Mouse (Mus musculus): ENCODE results near the gene Wnt10b. TPM values are rescaled to one million over a fixed set of nuclear protein-coding genes. Genes with fewer than 3 reads are reported as not detected.
"Not testable (repeated sequence)": the region's sequence is repeated elsewhere in the genome, so short reads cannot be mapped to it uniquely, and the experiment has no call there.

The Wnt10b gene
- polyA plus RNA-seq (2014; fragmentation: Nextera tagmentation; extraction: Ambion mirVana) = 0.41 and 0.43 TPM in 2 replicates

- Histone ChIP-seq H3K9me3 (ENCODE audit: control insufficient read depth, low read length) (no peaks in the 10 kb centered on the region), H3K27ac (ENCODE audit: low read depth, low read length) (no peak within 1 kb of the TSS), H3K4me1 (replicated peaks; ENCODE audit: control insufficient read depth, insufficient read depth, low read length) (peaks cover 10% of the 10 kb centered on the region), H3K27me3 (ENCODE audit: control insufficient read depth, insufficient read depth, low read length) (peaks cover 96% of the 10 kb centered on the region), H3K4me2 (ENCODE audit: low read depth, low read length, severe bottlenecking) (0 out of 2 replicates have a peak within 1 kb of the TSS, but pooled peaks have one; percentile 18), H3K4me3 (ENCODE audit: low read depth, low read length) (0 out of 2 replicates have a peak within 1 kb of the TSS, but pooled peaks have one; percentile 7), H3K9ac (ENCODE audit: low read length) (no peak within 1 kb of the TSS), H3K36me3 (ENCODE audit: control insufficient read depth, insufficient read depth, low read length) (no peaks in the 10 kb centered on the region)
- DNase-seq (ENCODE audit: low spot score) = no peak
- WGBS = under 1% methylated on average over 33 of the region's 33 CpGs
- ATAC-seq (replicated peaks; ENCODE audit: low FRiP score) = no peak
These were observed at the start of gene Wnt10b for GRCm38 (mm10) chr15:98777762-98778161. Gene Wnt10b (minus strand): TSS chr15:98778150.

- ATAC-seq (replicated peaks; ENCODE audit: low FRiP score) = no peak
- no peak for DNase-seq (ENCODE audit: low spot score)
- no peaks in the 10 kb centered on the region for H3K9me3 ChIP-seq (ENCODE audit: control insufficient read depth, low read length)
- H3K36me3 ChIP-seq (ENCODE audit: control insufficient read depth, insufficient read depth, low read length) = no peaks in the 10 kb centered on the region
- H3K4me1 ChIP-seq (replicated peaks; ENCODE audit: control insufficient read depth, insufficient read depth, low read length) = peaks cover 1% of the 10 kb centered on the region; the same call in 1 of the 2 replicates
- H3K27ac ChIP-seq (ENCODE audit: low read depth, low read length) = no peak overlapping the region
- no peak overlapping the region for H3K4me2 ChIP-seq (ENCODE audit: low read depth, low read length, severe bottlenecking)
- WGBS = 91% methylated on average over 7 of the region's 7 CpGs
- H3K27me3 ChIP-seq (ENCODE audit: control insufficient read depth, insufficient read depth, low read length) = no peaks in the 10 kb centered on the region
- no peak overlapping the region for H3K9ac ChIP-seq (ENCODE audit: low read length)
- no peak overlapping the region for H3K4me3 ChIP-seq (ENCODE audit: low read depth, low read length)
These were observed 49.7 kb upstream of the Wnt10b start for GRCm38 (mm10) chr15:98827611-98828011.

- no peaks in the 10 kb centered on the region for H3K27me3 ChIP-seq (ENCODE audit: control insufficient read depth, insufficient read depth, low read length)
- no peaks in the 10 kb centered on the region for H3K36me3 ChIP-seq (ENCODE audit: control insufficient read depth, insufficient read depth, low read length)
- H3K27ac ChIP-seq (ENCODE audit: low read depth, low read length) = no peak overlapping the region
- H3K4me1 ChIP-seq (replicated peaks; ENCODE audit: control insufficient read depth, insufficient read depth, low read length) = no peaks in the 10 kb centered on the region
- ATAC-seq (replicated peaks; ENCODE audit: low FRiP score) (no peak), DNase-seq (ENCODE audit: low spot score) (no peak)
- 66% methylated on average over 3 of the region's 3 CpGs for WGBS
- no peaks in the 10 kb centered on the region for H3K9me3 ChIP-seq (ENCODE audit: control insufficient read depth, low read length)
- H3K4me3 ChIP-seq (ENCODE audit: low read depth, low read length) = no peak overlapping the region
- no peak overlapping the region for H3K4me2 ChIP-seq (ENCODE audit: low read depth, low read length, severe bottlenecking)
- H3K9ac ChIP-seq (ENCODE audit: low read length) = no peak overlapping the region
These were observed 45.5 kb upstream of the Wnt10b start for GRCm38 (mm10) chr15:98823434-98823833.

DNA sequence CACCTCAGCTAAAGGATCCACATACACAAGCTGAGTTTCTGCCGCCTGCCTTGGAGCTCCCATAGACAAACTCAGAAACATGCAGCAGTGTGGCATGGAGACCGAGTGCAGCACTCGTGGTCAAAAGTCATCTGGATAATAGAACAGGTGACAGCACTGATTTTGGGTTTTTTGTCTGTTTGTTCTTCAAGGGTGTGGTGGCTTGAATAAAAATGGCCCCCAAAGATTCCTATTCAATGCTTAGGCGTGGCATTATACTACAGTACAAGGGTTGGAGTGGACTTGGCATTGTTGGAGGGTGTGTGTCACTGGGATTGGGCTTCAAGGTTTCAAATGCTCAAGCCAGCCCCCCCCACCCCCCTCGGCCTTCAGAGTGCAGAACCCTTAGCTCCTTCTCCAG lies 44.2 kb upstream of the Wnt10b start:
- H3K27ac ChIP-seq (ENCODE audit: low read depth, low read length) = no peak overlapping the region
- 93% methylated on average over 5 of the region's 5 CpGs for WGBS
- no peak overlapping the region for H3K4me3 ChIP-seq (ENCODE audit: low read depth, low read length)
- no peak for ATAC-seq (replicated peaks; ENCODE audit: low FRiP score)
- H3K4me2 ChIP-seq (ENCODE audit: low read depth, low read length, severe bottlenecking) = no peak overlapping the region
- no peaks in the 10 kb centered on the region for H3K9me3 ChIP-seq (ENCODE audit: control insufficient read depth, low read length)
- no peak for DNase-seq (ENCODE audit: low spot score)
- no peak overlapping the region for H3K9ac ChIP-seq (ENCODE audit: low read length)
- H3K36me3 ChIP-seq (ENCODE audit: control insufficient read depth, insufficient read depth, low read length) = no peaks in the 10 kb centered on the region
- no peaks in the 10 kb centered on the region for H3K27me3 ChIP-seq (ENCODE audit: control insufficient read depth, insufficient read depth, low read length)
- H3K4me1 ChIP-seq (replicated peaks; ENCODE audit: control insufficient read depth, insufficient read depth, low read length) = no peaks in the 10 kb centered on the region

DNA sequence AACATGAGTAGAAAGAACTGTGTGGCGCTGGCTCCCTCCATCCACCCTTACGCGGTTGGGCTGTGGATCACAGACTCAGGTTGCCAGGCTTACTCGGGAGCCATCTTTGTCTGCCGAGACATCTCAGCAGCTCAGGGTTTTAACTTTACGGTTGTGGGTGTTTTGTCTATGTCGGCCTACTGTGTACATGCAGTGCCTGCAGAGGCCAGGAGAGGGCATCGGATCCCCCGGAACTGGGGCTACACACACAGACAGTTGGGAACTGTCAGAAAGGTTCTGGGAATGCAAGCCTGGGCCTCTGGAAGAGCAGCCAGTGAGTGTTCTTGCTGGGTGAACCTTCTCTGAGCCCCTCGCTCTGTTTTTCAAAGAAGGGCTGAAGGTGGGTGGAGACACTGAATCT lies 43.5 kb upstream of the Wnt10b start:
- DNase-seq (ENCODE audit: low spot score) (peak; percentile 57), ATAC-seq (replicated peaks; ENCODE audit: low FRiP score) (no peak)
- no peaks in the 10 kb centered on the region for H3K4me1 ChIP-seq (replicated peaks; ENCODE audit: control insufficient read depth, insufficient read depth, low read length)
- peaks cover under 1% of the 10 kb centered on the region; the same call in 1 of the 2 replicates for H3K36me3 ChIP-seq (ENCODE audit: control insufficient read depth, insufficient read depth, low read length)
- H3K9me3 ChIP-seq (ENCODE audit: control insufficient read depth, low read length) = no peaks in the 10 kb centered on the region
- no peak overlapping the region for H3K9ac ChIP-seq (ENCODE audit: low read length)
- no peaks in the 10 kb centered on the region for H3K27me3 ChIP-seq (ENCODE audit: control insufficient read depth, insufficient read depth, low read length)
- WGBS = 26% methylated on average over 10 of the region's 10 CpGs
- H3K27ac ChIP-seq (ENCODE audit: low read depth, low read length) = no peak overlapping the region
- no peak overlapping the region for H3K4me2 ChIP-seq (ENCODE audit: low read depth, low read length, severe bottlenecking)
- H3K4me3 ChIP-seq (ENCODE audit: low read depth, low read length) = no peak overlapping the region

DNA sequence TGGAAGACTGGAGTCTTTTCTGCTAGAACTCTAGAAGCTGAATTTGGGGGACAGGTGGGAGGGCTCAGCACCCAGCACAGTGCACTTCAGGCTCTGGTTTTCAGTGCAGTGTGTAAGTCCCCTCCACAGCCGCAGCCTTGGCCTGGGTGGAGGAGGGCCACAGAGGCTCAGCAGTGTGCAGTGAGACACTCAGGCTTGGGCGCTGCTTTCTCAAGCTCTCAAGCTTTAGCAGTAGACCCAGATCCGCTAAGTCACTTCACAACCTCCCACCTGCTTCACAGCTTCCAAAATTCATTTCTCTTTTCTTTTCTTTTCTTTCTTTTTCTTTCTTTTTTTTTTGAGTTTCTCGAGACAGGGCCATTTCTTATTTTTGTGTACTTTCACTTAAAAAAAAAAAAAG lies 43.0 kb upstream of the Wnt10b start:
- Histone ChIP-seq H3K27me3 (ENCODE audit: control insufficient read depth, insufficient read depth, low read length) (no peaks in the 10 kb centered on the region), H3K27ac (ENCODE audit: low read depth, low read length) (no peak overlapping the region), H3K9ac (ENCODE audit: low read length) (no peak overlapping the region), H3K4me2 (ENCODE audit: low read depth, low read length, severe bottlenecking) (no peak overlapping the region), H3K4me3 (ENCODE audit: low read depth, low read length) (no peak overlapping the region), H3K9me3 (ENCODE audit: control insufficient read depth, low read length) (no peaks in the 10 kb centered on the region), H3K36me3 (ENCODE audit: control insufficient read depth, insufficient read depth, low read length) (peaks cover 2% of the 10 kb centered on the region; the same call in 1 of the 2 replicates), H3K4me1 (replicated peaks; ENCODE audit: control insufficient read depth, insufficient read depth, low read length) (no peaks in the 10 kb centered on the region)
- 87% methylated on average over 4 of the region's 4 CpGs for WGBS
- no peak for DNase-seq (ENCODE audit: low spot score)
- no peak for ATAC-seq (replicated peaks; ENCODE audit: low FRiP score)

GRCm38 (mm10) chr15:98818171-98818570 lies 40.2 kb upstream of the Wnt10b start:
- Histone ChIP-seq H3K9ac (ENCODE audit: low read length) (no peak overlapping the region), H3K36me3 (ENCODE audit: control insufficient read depth, insufficient read depth, low read length) (peaks cover 7% of the 10 kb centered on the region; the same call in 1 of the 2 replicates), H3K4me2 (ENCODE audit: low read depth, low read length, severe bottlenecking) (no peak overlapping the region), H3K27me3 (ENCODE audit: control insufficient read depth, insufficient read depth, low read length) (no peaks in the 10 kb centered on the region), H3K4me1 (replicated peaks; ENCODE audit: control insufficient read depth, insufficient read depth, low read length) (no peaks in the 10 kb centered on the region), H3K4me3 (ENCODE audit: low read depth, low read length) (no peak overlapping the region), H3K27ac (ENCODE audit: low read depth, low read length) (no peak overlapping the region), H3K9me3 (ENCODE audit: control insufficient read depth, low read length) (no peaks in the 10 kb centered on the region)
- DNase-seq (ENCODE audit: low spot score) (no peak), ATAC-seq (replicated peaks; ENCODE audit: low FRiP score) (no peak)
- WGBS = 93% methylated on average over 7 of the region's 7 CpGs

DNA sequence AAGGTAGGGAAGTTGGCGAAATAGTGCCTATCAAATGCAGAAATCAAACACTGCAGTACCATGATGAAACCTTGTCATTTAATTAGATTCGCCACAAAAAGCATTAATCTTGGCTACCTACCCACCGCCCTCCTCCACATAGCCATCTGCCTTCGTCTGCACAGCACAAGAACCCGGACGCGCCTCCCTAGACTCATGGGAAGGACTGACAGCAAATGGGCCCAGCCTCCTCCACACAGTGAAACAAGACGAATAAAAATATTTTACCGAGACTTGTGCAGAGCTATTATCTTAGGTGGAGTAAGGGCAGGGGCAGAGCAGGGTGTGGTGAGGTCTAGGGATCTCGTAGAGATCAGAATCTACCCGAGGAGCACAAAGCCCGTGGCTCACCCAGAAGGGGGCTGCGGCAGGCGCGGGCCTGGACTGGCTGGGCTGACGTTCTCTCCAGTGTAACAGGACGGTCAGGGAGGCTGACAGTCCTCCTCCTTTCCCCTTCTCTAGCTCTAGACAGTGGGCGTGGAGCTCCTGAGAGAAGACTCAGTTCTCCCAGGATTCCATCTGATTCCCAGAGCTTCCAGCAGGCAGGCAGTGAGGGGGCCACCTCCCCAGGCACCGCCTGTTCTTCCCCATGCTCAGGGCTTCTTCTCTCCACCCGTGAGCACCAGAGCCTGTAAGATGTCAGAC lies 34.9 kb upstream of the Wnt10b start:
- no peak overlapping the region for H3K4me3 ChIP-seq (ENCODE audit: low read depth, low read length)

DNA sequence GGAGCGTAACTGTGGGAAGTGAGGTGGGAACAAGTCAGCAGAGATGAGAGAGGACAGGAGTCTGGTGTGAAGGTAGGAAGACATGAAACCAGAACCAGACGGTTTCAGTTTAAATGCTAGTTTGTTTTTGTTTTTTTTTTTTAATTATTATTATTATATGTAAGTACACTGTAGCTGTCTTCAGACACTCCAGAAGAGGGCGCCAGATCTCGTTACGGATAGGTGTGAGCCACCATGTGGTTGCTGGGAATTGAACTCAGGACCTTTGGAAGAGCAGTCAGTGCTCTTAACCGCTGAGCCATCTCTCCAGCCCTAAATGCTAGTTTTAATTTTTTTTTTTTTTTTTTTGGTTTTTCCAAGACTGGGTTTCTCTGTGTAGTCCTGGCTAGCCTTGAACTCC lies 32.3 kb upstream of the Wnt10b start:
- H3K4me3 ChIP-seq (ENCODE audit: low read depth, low read length) = not testable (repeated sequence)
- 73% methylated on average over 6 of the region's 6 CpGs for WGBS
- H3K4me1 ChIP-seq (replicated peaks; ENCODE audit: control insufficient read depth, insufficient read depth, low read length) = peaks cover 14% of the 10 kb centered on the region

More for the DNA sequence above, 34.9 kb upstream of the Wnt10b start:
- H3K9ac ChIP-seq (ENCODE audit: low read length) = no peak overlapping the region
- H3K4me2 ChIP-seq (ENCODE audit: low read depth, low read length, severe bottlenecking) = no peak overlapping the region
- H3K4me1 ChIP-seq (replicated peaks; ENCODE audit: control insufficient read depth, insufficient read depth, low read length) = peaks cover 4% of the 10 kb centered on the region; the same call in 1 of the 2 replicates
- peaks cover 7% of the 10 kb centered on the region; the same call in 1 of the 2 replicates for H3K36me3 ChIP-seq (ENCODE audit: control insufficient read depth, insufficient read depth, low read length)
- no peak for ATAC-seq (replicated peaks; ENCODE audit: low FRiP score)
- DNase-seq (ENCODE audit: low spot score) = no peak
- H3K9me3 ChIP-seq (ENCODE audit: control insufficient read depth, low read length) = no peaks in the 10 kb centered on the region
- H3K27ac ChIP-seq (ENCODE audit: low read depth, low read length) = no peak overlapping the region
- WGBS = 88% methylated on average over 20 of the region's 20 CpGs
- H3K27me3 ChIP-seq (ENCODE audit: control insufficient read depth, insufficient read depth, low read length) = peaks cover 22% of the 10 kb centered on the region

More for the DNA sequence above, 32.3 kb upstream of the Wnt10b start:
- H3K27ac ChIP-seq (ENCODE audit: low read depth, low read length); H3K36me3 ChIP-seq (ENCODE audit: control insufficient read depth, insufficient read depth, low read length); DNase-seq (ENCODE audit: low spot score); ATAC-seq (replicated peaks; ENCODE audit: low FRiP score); H3K9me3 ChIP-seq (ENCODE audit: control insufficient read depth, low read length); H3K9ac ChIP-seq (ENCODE audit: low read length); H3K4me2 ChIP-seq (ENCODE audit: low read depth, low read length, severe bottlenecking): not testable (repeated sequence)
- H3K27me3 ChIP-seq (ENCODE audit: control insufficient read depth, insufficient read depth, low read length) = peaks cover 48% of the 10 kb centered on the region

All from forebrain, embryonic 11.5 days (tissue).